Mouse (Mus musculus) limb, embryonic 11.5 days (tissue): ENCODE results near the gene Prkce. TPM values are rescaled to one million over a fixed set of nuclear protein-coding genes. Genes with fewer than 3 reads are reported as not detected.

Experiments used
- ATAC-seq: fragments of 200-750 bp; cut with Nextera tagmentation; 2 replicates; pipeline ENCODE4 v1.8.0; 2017; ENCODE audit warnings: low read depth; ENCODE audit not compliant: insufficient number of reproducible peaks, low FRiP score, low TSS enrichment
- DNase-seq: peaks from one replicate; pipeline ENCODE4 v3.0.0-alpha.2; 2015; ENCODE audit warnings: low spot score
- H3K27ac ChIP-seq: fragments of 300-500 bp; sonication (generic); replicated peaks from 2 replicates; pipeline ENCODE4 v1.5.1; 2014; ENCODE audit warnings: low read depth, mild to moderate bottlenecking, low read length
- H3K27me3 ChIP-seq: fragments of 300-500 bp; sonication (generic); 2 replicates; pipeline ENCODE4 v1.6.1; 2014; ENCODE audit warnings: mild to moderate bottlenecking, low read length, mixed read lengths; ENCODE audit not compliant: control insufficient read depth, insufficient read depth
- H3K36me3 ChIP-seq: fragments of 300-500 bp; sonication (generic); 2 replicates; pipeline ENCODE4 v1.6.1; 2014; ENCODE audit warnings: mild to moderate bottlenecking, low read length, moderate library complexity, mixed read lengths; ENCODE audit not compliant: control insufficient read depth, insufficient read depth
- H3K4me1 ChIP-seq: fragments of 300-500 bp; sonication (generic); 2 replicates; pipeline ENCODE4 v1.6.1; 2014; ENCODE audit warnings: low read length, mixed read lengths; ENCODE audit not compliant: control insufficient read depth, insufficient read depth
- H3K4me2 ChIP-seq: fragments of 300-500 bp; sonication (generic); 2 replicates; pipeline ENCODE4 v1.6.1; 2014; ENCODE audit warnings: low read depth, mild to moderate bottlenecking, moderate library complexity; ENCODE audit not compliant: severe bottlenecking
- H3K4me3 ChIP-seq: fragments of 300-500 bp; sonication (generic); 2 replicates; pipeline ENCODE4 v1.5.1; 2014; ENCODE audit warnings: low read depth, low read length
- H3K9ac ChIP-seq: fragments of 300-500 bp; sonication (generic); 2 replicates; pipeline ENCODE4 v1.6.1; 2014; ENCODE audit warnings: mild to moderate bottlenecking, low read length
- H3K9me3 ChIP-seq: fragments of 300-500 bp; sonication (generic); 2 replicates; pipeline ENCODE4 v1.6.1; 2016; ENCODE audit warnings: low read length; ENCODE audit not compliant: control insufficient read depth
- WGBS: fragments of 180-500 bp; shearing (Covaris S2); extraction: QIAGEN DNeasy Blood & Tissue Kit; methylation state at CpG from one replicate; pipeline ENCODE4 v1.1.7; 2014; 5-methylcytosine and 5-hydroxymethylcytosine counted together
- polyA plus RNA-seq: library from polyadenylated mRNA; unstranded; fragments of >200 nt; fragmentation: Nextera tagmentation; extraction: Ambion mirVana; gene quantifications from 2 replicates; pipeline ENCODE4 v1.2.1, GENCODE M21; 2014

Gene Prkce
- polyA plus RNA-seq, 1 experiment from 2014 or later: 5.1 TPM

DNA sequence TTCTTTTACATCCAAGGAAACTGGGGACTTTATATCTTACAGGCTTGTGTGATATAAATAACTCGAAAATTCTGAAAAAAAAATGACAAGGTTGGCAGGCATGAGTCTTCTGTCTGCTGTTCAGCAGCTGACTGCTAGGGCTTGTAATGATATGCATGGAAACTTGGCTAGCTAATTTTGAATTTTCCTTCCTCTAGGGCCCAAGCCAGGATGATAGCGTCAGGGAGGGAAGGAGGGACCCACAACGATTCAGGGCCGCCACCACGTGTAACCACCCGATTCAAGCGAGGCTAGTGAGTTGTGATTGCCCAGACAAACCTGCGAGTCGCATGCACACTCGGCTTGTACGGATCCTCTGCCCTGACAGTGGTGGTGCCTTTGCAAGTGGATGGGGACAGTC lies 266.2 kb downstream of the Prkce start:
- Histone ChIP-seq H3K9me3 (no peaks in the 10 kb centered on the region), H3K36me3 (no peaks in the 10 kb centered on the region), H3K4me2 (no peak overlapping the region), H3K9ac (no peak overlapping the region), H3K4me3 (no peak overlapping the region), H3K27ac (no peak overlapping the region), H3K4me1 (no peaks in the 10 kb centered on the region), H3K27me3 (no peaks in the 10 kb centered on the region)
- DNase-seq: no peak
- WGBS: 92% methylated on average over 11 of the region's 11 CpGs
- ATAC-seq: no peak

DNA sequence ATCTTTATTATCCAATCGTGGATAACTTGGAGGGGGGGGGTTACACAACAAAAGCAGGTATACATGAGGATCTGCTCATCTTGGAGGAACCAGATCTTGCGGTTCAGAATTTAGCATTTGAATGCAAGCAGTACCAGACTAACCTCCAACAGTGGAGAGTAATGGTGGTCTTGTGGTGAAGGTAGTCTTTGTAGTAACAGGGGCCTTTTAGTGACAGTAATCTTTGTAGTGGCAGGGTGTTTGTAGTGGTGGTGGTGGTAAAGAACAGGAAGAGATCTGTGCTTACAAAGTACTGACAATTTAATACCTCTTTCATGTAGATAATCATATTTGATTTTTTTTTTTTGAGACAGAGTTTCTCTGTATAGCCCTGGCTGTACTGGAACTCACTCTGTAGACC lies 267.2 kb downstream of the Prkce start:
- 68% methylated on average over 2 of the region's 2 CpGs for WGBS
- Histone ChIP-seq H3K4me1 (no peaks in the 10 kb centered on the region), H3K36me3 (no peaks in the 10 kb centered on the region), H3K27me3 (no peaks in the 10 kb centered on the region), H3K27ac (no peak overlapping the region), H3K4me3 (no peak overlapping the region), H3K4me2 (no peak overlapping the region), H3K9me3 (no peaks in the 10 kb centered on the region), H3K9ac (no peak overlapping the region)
- DNase-seq (no peak), ATAC-seq (no peak)

DNA sequence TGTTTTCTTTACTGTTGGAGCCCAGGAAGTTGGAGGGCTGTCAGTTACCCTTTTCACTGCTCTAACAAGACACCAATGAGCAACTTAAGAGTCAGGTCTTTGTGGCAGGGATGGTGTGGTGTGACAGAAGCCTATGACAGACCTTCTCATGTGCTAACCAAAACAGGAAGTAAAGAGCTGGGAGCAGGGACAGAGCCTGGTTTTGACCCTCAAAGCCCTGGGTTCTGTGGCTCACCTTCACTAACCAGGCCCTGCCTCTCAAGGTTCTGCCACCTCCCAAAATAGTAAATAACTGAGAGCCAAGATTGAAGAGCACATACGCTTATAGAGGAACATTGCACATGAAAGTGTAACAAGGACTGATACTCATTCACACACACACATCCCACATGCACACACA lies 268.0 kb downstream of the Prkce start:
- 93% methylated on average over 1 of the region's 1 CpGs for WGBS
- Histone ChIP-seq H3K27me3 (no peaks in the 10 kb centered on the region), H3K4me3 (no peak overlapping the region), H3K9ac (no peak overlapping the region), H3K9me3 (no peaks in the 10 kb centered on the region), H3K4me1 (no peaks in the 10 kb centered on the region), H3K27ac (no peak overlapping the region), H3K4me2 (no peak overlapping the region), H3K36me3 (no peaks in the 10 kb centered on the region)
- ATAC-seq (no peak), DNase-seq (no peak)

DNA sequence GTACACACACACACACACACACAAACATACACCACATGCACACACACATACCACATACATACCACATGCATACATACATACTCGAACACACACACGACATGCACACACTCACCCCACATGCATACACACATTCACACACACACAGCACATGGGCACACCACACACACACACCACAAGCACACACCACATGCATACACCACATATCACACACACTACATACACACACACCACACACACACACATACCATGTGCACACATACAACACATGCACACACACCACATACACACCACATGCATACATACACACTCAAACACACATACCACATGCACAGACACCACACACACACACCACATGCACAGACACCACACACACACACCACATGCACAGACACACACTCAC lies 268.4 kb downstream of the Prkce start:
- Histone ChIP-seq H3K27me3 (no peaks in the 10 kb centered on the region), H3K4me2 (no peak overlapping the region), H3K9ac (no peak overlapping the region), H3K27ac (no peak overlapping the region), H3K4me3 (no peak overlapping the region), H3K4me1 (no peaks in the 10 kb centered on the region), H3K36me3 (no peaks in the 10 kb centered on the region), H3K9me3 (no peaks in the 10 kb centered on the region)
- no peak for DNase-seq
- ATAC-seq: no peak
- 98% methylated on average over 2 of the region's 2 CpGs for WGBS

DNA sequence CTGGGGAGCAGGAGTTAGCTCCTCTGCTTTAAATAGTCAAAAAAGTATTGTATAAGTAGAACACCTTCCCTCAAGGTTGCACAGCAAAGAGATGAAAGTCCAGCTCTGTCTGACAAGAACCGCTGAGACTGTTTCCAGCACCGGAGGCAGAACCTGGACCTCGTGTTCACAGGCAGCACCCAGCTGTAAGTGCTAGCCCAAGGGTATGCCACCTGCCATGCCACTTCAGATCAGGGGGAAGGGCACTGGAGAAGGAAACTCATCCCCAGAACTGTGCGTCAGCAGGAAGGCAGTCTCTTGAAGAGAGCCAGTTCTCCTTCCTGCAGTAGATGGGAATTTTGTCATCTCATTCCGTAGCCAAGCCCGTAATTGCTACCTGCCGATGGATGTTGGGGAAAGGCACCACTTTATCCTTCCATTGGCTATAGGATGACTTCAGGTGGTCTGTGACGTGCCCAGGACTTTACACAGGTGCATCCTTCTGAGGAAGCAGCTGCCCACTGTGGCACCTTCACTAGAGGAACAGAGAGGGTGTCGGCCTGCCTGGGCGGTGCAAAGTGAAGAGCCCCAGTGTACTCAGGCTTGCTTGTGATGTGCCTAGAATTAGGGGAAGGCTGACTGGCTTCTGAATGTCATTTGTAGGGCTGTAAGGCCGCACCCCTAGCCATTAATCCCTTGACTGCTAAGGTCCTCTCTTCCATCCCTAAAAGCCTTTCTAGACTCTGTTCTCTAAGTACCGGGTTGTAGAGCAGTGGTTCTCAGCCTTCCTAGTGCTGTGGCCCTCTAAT lies 269.2 kb downstream of the Prkce start:
- no peak overlapping the region for H3K27ac ChIP-seq
- H3K4me1 ChIP-seq: no peaks in the 10 kb centered on the region
- WGBS: 86% methylated on average over 12 of the region's 12 CpGs
- no peaks in the 10 kb centered on the region for H3K36me3 ChIP-seq
- no peak for ATAC-seq
- H3K9ac ChIP-seq: no peak overlapping the region
- H3K9me3 ChIP-seq: no peaks in the 10 kb centered on the region
- H3K27me3 ChIP-seq: no peaks in the 10 kb centered on the region
- H3K4me3 ChIP-seq: no peak overlapping the region
- DNase-seq: no peak
- H3K4me2 ChIP-seq: no peak overlapping the region

DNA sequence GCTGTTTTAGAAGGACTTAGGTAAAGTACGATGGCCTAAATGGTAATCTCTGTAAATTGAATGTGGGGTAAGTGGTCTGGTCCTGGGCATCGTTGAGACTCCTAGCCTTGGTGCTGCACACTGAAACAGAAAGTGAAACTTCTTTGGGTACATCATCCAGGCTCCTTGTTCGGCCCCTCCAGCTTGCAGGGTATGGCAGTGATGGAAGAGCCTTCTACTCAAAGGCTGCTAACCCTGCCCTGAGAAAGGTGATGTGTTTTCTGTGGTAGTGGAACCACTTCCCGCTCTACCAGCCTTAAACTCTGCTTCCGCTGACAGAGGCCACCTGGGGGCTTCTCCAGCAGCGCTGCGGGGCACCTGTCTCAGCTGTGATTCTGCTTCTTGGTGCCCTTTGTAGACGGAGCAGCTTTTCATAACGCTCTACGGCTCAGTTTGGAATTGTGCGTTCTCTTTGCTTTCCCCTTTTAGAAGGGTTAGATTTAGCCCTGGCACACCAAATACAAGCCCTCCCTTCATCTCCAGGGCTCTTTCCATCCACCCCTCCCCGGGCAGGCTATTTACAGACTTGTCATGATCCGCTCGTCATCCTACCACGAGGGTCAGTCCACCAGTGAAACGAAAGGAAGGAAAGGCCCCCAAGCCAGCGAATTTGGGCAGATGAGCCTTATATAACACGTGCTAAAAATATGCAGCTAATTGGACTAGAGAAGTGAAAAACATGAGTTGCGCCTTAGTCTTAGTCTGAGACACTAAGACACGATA lies 270.1 kb downstream of the Prkce start:
- Histone ChIP-seq H3K27me3 (no peaks in the 10 kb centered on the region), H3K27ac (no peak overlapping the region), H3K36me3 (no peaks in the 10 kb centered on the region), H3K9ac (no peak overlapping the region), H3K4me1 (no peaks in the 10 kb centered on the region), H3K4me2 (no peak overlapping the region), H3K9me3 (no peaks in the 10 kb centered on the region), H3K4me3 (no peak overlapping the region)
- ATAC-seq (no peak), DNase-seq (no peak)
- 87% methylated on average over 20 of the region's 20 CpGs for WGBS

DNA sequence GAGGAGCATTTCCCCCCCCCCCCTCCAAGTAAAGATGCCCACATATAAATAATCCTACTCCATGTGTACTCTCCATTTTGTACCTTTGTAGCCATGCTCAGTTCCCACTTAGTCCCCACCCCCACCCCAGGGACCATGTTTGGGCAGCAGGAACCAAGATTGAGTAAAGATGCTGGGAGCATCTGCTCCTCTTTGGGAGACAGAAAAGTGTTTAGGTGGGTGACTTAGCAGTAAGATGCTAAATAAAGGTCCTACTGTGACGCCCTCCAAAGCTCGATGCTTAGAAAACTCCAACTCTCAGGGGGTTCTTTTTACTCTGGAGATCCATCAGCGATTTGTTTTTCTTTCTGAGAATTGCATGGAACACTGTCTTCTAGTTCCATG lies 270.7 kb downstream of the Prkce start:
- no peak for DNase-seq
- no peak overlapping the region for H3K27ac ChIP-seq
- no peaks in the 10 kb centered on the region for H3K27me3 ChIP-seq
- no peaks in the 10 kb centered on the region for H3K36me3 ChIP-seq
- H3K9ac ChIP-seq: no peak overlapping the region
- no peak overlapping the region for H3K4me3 ChIP-seq
- 76% methylated on average over 3 of the region's 3 CpGs for WGBS
- no peaks in the 10 kb centered on the region for H3K4me1 ChIP-seq
- no peak for ATAC-seq
- H3K4me2 ChIP-seq: no peak overlapping the region
- H3K9me3 ChIP-seq: no peaks in the 10 kb centered on the region

DNA sequence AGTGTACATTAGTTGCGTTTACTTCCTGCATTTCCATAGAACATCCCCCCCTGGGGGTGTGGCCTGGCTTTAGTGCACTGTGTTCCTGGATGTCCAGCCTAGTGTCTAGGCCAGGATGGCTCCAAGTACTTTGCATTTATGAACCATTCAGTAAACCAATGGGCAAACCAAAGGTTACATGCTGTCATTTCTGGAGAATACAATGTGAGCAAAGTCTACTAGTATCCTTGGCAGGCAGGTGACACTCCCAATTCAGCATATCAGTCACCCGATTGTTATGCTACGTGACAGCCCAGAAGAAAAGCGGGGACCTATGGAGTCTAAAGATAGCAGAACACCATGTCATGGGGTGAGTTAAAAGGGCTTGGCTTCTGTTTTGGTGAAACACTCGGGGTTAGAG lies 271.2 kb downstream of the Prkce start:
- Histone ChIP-seq H3K4me3 (no peak overlapping the region), H3K4me1 (no peaks in the 10 kb centered on the region), H3K27ac (no peak overlapping the region), H3K27me3 (no peaks in the 10 kb centered on the region), H3K9ac (no peak overlapping the region), H3K4me2 (no peak overlapping the region), H3K9me3 (no peaks in the 10 kb centered on the region), H3K36me3 (no peaks in the 10 kb centered on the region)
- DNase-seq (no peak), ATAC-seq (no peak)
- WGBS: 82% methylated on average over 5 of the region's 5 CpGs
